Mouse (Mus musculus) small intestine, adult 10 weeks (tissue): ENCODE measurements around the gene Slc22a19. TPM values are rescaled to one million over a fixed set of nuclear protein-coding genes. Genes with fewer than 3 reads are reported as not detected.

ENCODE experiments used
- polyA plus RNA-seq: library from polyadenylated mRNA; stranded (reverse); fragments of 350-450 nt; fragmentation: Illumina TruSeq; extraction: RNeasy Lipid Tissue Mini Kit (QIAGEN cat#74804); gene quantifications from one replicate; pipeline ENCODE4 v1.2.3, GENCODE M21; 2014; ENCODE audit warnings: low replicate concordance

Slc22a19 gene
- polyA plus RNA-seq = not detected

DNA sequence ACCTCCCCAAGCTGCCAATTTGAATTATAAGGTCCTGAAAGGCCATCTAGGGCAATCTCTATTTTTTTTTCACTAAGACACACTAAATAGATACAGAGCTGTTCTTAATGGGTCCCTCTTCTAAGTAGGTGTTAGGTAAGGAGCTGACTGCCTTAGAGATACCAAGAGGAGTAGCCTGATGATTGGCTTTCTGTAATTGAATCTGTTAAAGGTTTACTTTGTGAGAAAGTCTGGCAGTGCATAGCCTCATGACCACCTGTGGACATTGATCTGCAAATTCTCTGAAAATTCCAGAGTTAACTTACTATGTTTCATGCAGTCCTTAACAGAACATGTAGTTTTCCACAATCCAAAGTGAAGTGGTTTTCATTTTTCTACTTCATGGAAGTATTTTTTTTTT is at the start of gene Slc22a19:
TSS of gene Slc22a19 (minus strand) at position 163 of the 400 bp plus-strand sequence.

Other genes with a start within 250 kb of the Slc22a19 start
- gene Rtn3, start 228.0 kb downstream of the Slc22a19 start, polyA plus RNA-seq = 356 TPM
- gene Atl3, start 217.3 kb downstream of the Slc22a19 start, polyA plus RNA-seq = 52.6 TPM
- 8.0 TPM for gene Pla2g16, start 153.9 kb downstream of the Slc22a19 start, polyA plus RNA-seq
- 12.0 TPM for gene Lgals12, start 104.1 kb downstream of the Slc22a19 start, polyA plus RNA-seq
- gene Hrasls5, start 98.8 kb downstream of the Slc22a19 start, polyA plus RNA-seq = not detected
- not detected for gene Slc22a26, start 91.4 kb upstream of the Slc22a19 start, polyA plus RNA-seq